Mouse (Mus musculus): ENCODE data around the gene Ccr9. TPM values are rescaled to one million over a fixed set of nuclear protein-coding genes. Genes with fewer than 3 reads are reported as not detected.
A peak's percentile ranks its signal among the peaks of the same experiment; 100 is the strongest.
"Not testable (repeated sequence)": the region's sequence is repeated elsewhere in the genome, so short reads cannot be mapped to it uniquely, and the experiment has no call there.

Ccr9 gene
- polyA plus RNA-seq, 1 experiment from 2014 or later: 0.34 TPM

DNA sequence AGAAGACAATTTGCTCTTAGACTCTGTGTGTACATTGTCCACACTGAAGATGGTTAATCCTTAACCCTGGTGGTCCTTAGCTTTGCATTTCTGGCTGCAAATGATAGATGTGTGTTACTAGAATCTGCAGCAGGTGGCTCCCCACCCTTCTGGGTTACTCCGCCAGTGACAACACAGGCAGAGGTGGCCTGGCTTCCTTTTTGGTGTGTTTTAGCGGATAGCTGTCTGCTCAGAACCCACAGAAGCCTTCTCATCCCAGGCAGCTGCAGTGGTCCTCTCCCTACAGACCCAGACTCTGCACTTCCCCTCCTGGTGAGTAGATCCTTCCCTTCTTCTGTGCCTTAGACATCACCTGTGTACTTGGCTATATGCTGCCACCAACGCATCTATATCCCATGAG is 88.8 kb downstream of the Ccr9 start:
- H3K4me1 ChIP-seq (ENCODE audit: control insufficient read depth, insufficient read depth, low read length): no peaks in the 10 kb centered on the region
- no peak overlapping the region for H3K27ac ChIP-seq (ENCODE audit: low read depth, low read length)
- no peak overlapping the region for H3K9ac ChIP-seq (ENCODE audit: low read length)
- H3K4me3 ChIP-seq (ENCODE audit: low read depth, low read length): no peak overlapping the region
- no peak for DNase-seq (ENCODE audit: low spot score, missing footprints)
- WGBS: 77% methylated on average over 3 of the region's 3 CpGs
- H3K36me3 ChIP-seq (ENCODE audit: control insufficient read depth, insufficient read depth, low read length): no peaks in the 10 kb centered on the region
- H3K27me3 ChIP-seq (ENCODE audit: control insufficient read depth, insufficient read depth, low read length): no peaks in the 10 kb centered on the region
- no peak for ATAC-seq (ENCODE audit: low FRiP score)
- H3K9me3 ChIP-seq (ENCODE audit: control insufficient read depth, low read length): no peaks in the 10 kb centered on the region
- no peak overlapping the region for H3K4me2 ChIP-seq

DNA sequence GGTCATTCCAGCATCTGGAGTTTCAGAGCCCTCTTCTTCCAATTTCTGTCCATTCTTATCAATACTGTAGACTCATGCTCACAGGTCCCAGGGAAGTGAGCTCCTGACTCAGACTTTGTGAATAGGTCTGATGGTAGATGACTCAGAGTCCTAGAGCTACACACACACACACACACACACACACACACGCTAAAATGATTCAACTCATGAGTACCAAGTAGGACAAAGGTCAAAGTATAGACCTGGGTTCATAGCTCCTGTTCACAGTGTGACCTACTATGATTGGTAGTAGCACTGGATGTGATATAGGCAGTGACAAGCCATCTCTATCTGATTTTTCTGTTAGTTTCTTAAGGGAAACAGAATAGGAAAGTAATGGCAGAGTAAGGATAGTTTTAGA is 90.2 kb downstream of the Ccr9 start:
- WGBS: 85% methylated on average over 1 of the region's 1 CpGs
- DNase-seq (ENCODE audit: low spot score, missing footprints) (no peak), ATAC-seq (ENCODE audit: low FRiP score) (no peak)
- no peaks in the 10 kb centered on the region for H3K9me3 ChIP-seq (ENCODE audit: control insufficient read depth, low read length)
- no peak overlapping the region for H3K4me3 ChIP-seq (ENCODE audit: low read depth, low read length)
- H3K36me3 ChIP-seq (ENCODE audit: control insufficient read depth, insufficient read depth, low read length): no peaks in the 10 kb centered on the region
- H3K27me3 ChIP-seq (ENCODE audit: control insufficient read depth, insufficient read depth, low read length): no peaks in the 10 kb centered on the region
- no peaks in the 10 kb centered on the region for H3K4me1 ChIP-seq (ENCODE audit: control insufficient read depth, insufficient read depth, low read length)
- H3K27ac ChIP-seq (ENCODE audit: low read depth, low read length): no peak overlapping the region
- no peak overlapping the region for H3K4me2 ChIP-seq
- H3K9ac ChIP-seq (ENCODE audit: low read length): no peak overlapping the region

GRCm38 (mm10) chr9:123769532-123769931 is 91.3 kb downstream of the Ccr9 start:
- no peak for ATAC-seq (ENCODE audit: low FRiP score)
- 77% methylated on average over 6 of the region's 6 CpGs for WGBS

DNA sequence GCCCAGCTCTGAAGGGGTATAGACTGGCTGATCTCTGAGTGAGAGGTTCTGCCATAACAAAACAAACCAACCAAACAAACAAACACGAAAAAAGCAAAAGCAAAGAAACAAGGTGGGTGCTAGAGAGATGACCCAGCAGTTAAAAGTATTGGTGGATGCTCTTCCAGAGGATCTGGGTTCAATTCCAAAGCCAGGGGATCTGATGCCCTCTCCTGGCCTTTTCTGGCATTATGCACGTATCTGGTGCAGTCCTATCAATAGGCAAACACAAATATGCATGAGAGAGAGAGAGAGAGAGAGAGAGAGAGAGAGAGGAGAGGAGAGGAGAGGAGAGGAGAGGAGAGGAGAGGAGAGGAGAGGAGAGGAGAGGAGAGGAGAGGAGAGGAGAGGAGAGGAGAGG is 95.1 kb downstream of the Ccr9 start:
- H3K9me3 ChIP-seq (ENCODE audit: control insufficient read depth, low read length); H3K4me3 ChIP-seq (ENCODE audit: low read depth, low read length); H3K27ac ChIP-seq (ENCODE audit: low read depth, low read length); H3K36me3 ChIP-seq (ENCODE audit: control insufficient read depth, insufficient read depth, low read length); DNase-seq (ENCODE audit: low spot score, missing footprints); H3K4me2 ChIP-seq; H3K4me1 ChIP-seq (ENCODE audit: control insufficient read depth, insufficient read depth, low read length); H3K9ac ChIP-seq (ENCODE audit: low read length); H3K27me3 ChIP-seq (ENCODE audit: control insufficient read depth, insufficient read depth, low read length); ATAC-seq (ENCODE audit: low FRiP score): not testable (repeated sequence)
- 41% methylated on average over 2 of the region's 2 CpGs for WGBS

More at GRCm38 (mm10) chr9:123769532-123769931, 91.3 kb downstream of the Ccr9 start:
- Histone ChIP-seq H3K27me3 (ENCODE audit: control insufficient read depth, insufficient read depth, low read length) (no peaks in the 10 kb centered on the region), H3K36me3 (ENCODE audit: control insufficient read depth, insufficient read depth, low read length) (no peaks in the 10 kb centered on the region), H3K9ac (ENCODE audit: low read length) (no peak overlapping the region), H3K4me3 (ENCODE audit: low read depth, low read length) (no peak overlapping the region), H3K4me2 (no peak overlapping the region), H3K27ac (ENCODE audit: low read depth, low read length) (no peak overlapping the region), H3K9me3 (ENCODE audit: control insufficient read depth, low read length) (no peaks in the 10 kb centered on the region), H3K4me1 (ENCODE audit: control insufficient read depth, insufficient read depth, low read length) (no peaks in the 10 kb centered on the region)
- DNase-seq (ENCODE audit: low spot score, missing footprints): no peak

DNA sequence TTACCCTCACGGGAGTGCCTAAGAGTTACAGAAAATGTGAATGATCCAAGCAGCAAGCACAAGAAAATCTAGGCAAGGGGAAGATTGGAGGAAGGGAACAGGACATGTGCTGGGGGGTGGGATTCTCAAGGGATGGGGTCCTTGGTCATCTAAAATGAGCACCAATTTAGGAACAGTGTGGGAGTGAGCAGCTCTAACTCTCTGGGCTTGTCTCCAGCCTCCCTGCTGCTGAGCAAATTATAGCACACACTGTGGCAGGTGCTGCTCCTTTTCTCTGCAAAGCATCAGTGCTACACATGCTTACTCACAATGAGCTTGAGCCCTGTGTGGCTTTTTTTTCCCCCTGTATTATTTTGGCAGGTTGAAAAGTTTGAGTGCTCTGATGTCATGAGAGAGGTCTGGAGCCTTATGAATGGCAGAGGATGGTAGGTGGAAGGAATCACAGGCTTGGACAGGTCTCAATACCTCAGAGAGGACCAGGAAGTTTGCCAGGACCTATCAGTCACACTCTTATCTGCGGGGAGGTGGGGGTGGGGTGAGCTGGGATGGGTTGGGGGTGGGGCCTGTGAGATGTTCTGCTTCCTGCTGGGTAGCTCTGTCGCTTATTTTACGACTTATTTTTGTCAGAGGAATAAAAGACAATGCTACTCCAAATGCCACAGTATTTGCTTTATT is 110.8 kb downstream of the Ccr9 start:
- no peak overlapping the region for H3K27ac ChIP-seq (ENCODE audit: low read depth, low read length)
- 83% methylated on average over 4 of the region's 4 CpGs for WGBS
- no peak overlapping the region for H3K4me2 ChIP-seq
- no peak for DNase-seq (ENCODE audit: low spot score, missing footprints)
- peaks cover 7% of the 10 kb centered on the region; the same call in 1 of the 2 replicates for H3K36me3 ChIP-seq (ENCODE audit: control insufficient read depth, insufficient read depth, low read length)
- H3K4me3 ChIP-seq (ENCODE audit: low read depth, low read length): no peak overlapping the region
- H3K9ac ChIP-seq (ENCODE audit: low read length): no peak overlapping the region
- no peaks in the 10 kb centered on the region for H3K4me1 ChIP-seq (ENCODE audit: control insufficient read depth, insufficient read depth, low read length)
- ATAC-seq (ENCODE audit: low FRiP score): no peak
- no peaks in the 10 kb centered on the region for H3K27me3 ChIP-seq (ENCODE audit: control insufficient read depth, insufficient read depth, low read length)
- no peaks in the 10 kb centered on the region for H3K9me3 ChIP-seq (ENCODE audit: control insufficient read depth, low read length)

GRCm38 (mm10) chr9:123796174-123796573 is 117.9 kb downstream of the Ccr9 start:
- no peaks in the 10 kb centered on the region for H3K9me3 ChIP-seq (ENCODE audit: control insufficient read depth, low read length)
- H3K36me3 ChIP-seq (ENCODE audit: control insufficient read depth, insufficient read depth, low read length): peaks cover 6% of the 10 kb centered on the region; the same call in 1 of the 2 replicates
- no peaks in the 10 kb centered on the region for H3K4me1 ChIP-seq (ENCODE audit: control insufficient read depth, insufficient read depth, low read length)
- ATAC-seq (ENCODE audit: low FRiP score): 0 out of 2 replicates have a peak, but pooled peaks have one; percentile 33
- DNase-seq (ENCODE audit: low spot score, missing footprints): peak; percentile 89
- no peak overlapping the region for H3K9ac ChIP-seq (ENCODE audit: low read length)
- H3K4me3 ChIP-seq (ENCODE audit: low read depth, low read length): no peak overlapping the region
- H3K27me3 ChIP-seq (ENCODE audit: control insufficient read depth, insufficient read depth, low read length): no peaks in the 10 kb centered on the region
- no peak overlapping the region for H3K27ac ChIP-seq (ENCODE audit: low read depth, low read length)
- H3K4me2 ChIP-seq: no peak overlapping the region
- 68% methylated on average over 3 of the region's 3 CpGs for WGBS

GRCm38 (mm10) chr9:123801527-123801926 is 123.3 kb downstream of the Ccr9 start:
- no peaks in the 10 kb centered on the region for H3K9me3 ChIP-seq (ENCODE audit: control insufficient read depth, low read length)
- DNase-seq (ENCODE audit: low spot score, missing footprints) (no peak), ATAC-seq (ENCODE audit: low FRiP score) (no peak)
- no peak overlapping the region for H3K4me2 ChIP-seq
- H3K27ac ChIP-seq (ENCODE audit: low read depth, low read length): no peak overlapping the region
- no peaks in the 10 kb centered on the region for H3K4me1 ChIP-seq (ENCODE audit: control insufficient read depth, insufficient read depth, low read length)
- no peaks in the 10 kb centered on the region for H3K36me3 ChIP-seq (ENCODE audit: control insufficient read depth, insufficient read depth, low read length)
- H3K9ac ChIP-seq (ENCODE audit: low read length): no peak overlapping the region
- WGBS: 93% methylated on average over 1 of the region's 1 CpGs
- H3K27me3 ChIP-seq (ENCODE audit: control insufficient read depth, insufficient read depth, low read length): no peaks in the 10 kb centered on the region
- no peak overlapping the region for H3K4me3 ChIP-seq (ENCODE audit: low read depth, low read length)

DNA sequence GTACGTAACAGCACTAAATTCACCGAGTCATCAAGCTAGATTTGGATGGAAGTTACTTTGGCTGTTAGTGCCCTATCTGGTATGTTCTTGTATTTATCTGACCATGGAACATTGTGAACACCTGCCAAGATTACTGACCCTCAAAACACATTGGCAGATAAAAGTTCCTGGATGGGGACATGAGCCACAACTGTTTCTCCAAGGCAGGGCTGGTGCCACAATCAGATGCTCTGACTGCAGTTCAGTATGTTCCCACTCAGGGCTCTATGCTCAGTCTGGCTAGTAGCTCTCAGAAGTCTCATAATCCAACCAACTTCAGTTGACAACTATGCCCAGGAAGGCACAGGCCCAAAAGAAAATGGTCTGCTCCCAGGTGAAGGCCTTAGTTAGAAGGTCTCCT is 124.2 kb downstream of the Ccr9 start:
- Histone ChIP-seq H3K4me1 (ENCODE audit: control insufficient read depth, insufficient read depth, low read length) (no peaks in the 10 kb centered on the region), H3K27me3 (ENCODE audit: control insufficient read depth, insufficient read depth, low read length) (no peaks in the 10 kb centered on the region), H3K36me3 (ENCODE audit: control insufficient read depth, insufficient read depth, low read length) (no peaks in the 10 kb centered on the region), H3K4me3 (ENCODE audit: low read depth, low read length) (no peak overlapping the region), H3K9ac (ENCODE audit: low read length) (no peak overlapping the region), H3K9me3 (ENCODE audit: control insufficient read depth, low read length) (no peaks in the 10 kb centered on the region), H3K4me2 (no peak overlapping the region), H3K27ac (ENCODE audit: low read depth, low read length) (no peak overlapping the region)
- WGBS: 95% methylated on average over 2 of the region's 2 CpGs
- no peak for DNase-seq (ENCODE audit: low spot score, missing footprints)
- no peak for ATAC-seq (ENCODE audit: low FRiP score)

DNA sequence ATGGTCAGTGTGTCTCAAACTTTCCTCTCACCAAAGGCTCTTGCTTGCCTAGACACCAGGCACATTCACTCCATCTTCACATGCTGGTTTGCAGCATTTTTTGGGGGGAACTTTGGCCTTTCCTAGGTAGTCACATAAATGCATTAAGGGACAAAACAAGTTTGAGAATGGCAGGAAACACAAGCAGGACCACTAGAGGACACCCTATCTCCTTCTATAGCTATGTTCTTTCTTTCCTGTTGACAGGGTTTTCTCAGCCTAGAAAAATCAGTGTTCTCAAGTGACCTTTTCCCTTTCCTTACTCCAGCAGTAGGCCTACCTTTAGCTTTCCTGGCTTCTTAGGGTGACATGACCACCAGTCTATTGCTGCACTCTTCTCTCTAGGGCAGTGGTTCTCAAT is 124.7 kb downstream of the Ccr9 start:
- H3K9ac ChIP-seq (ENCODE audit: low read length): no peak overlapping the region
- ATAC-seq (ENCODE audit: low FRiP score) (no peak), DNase-seq (ENCODE audit: low spot score, missing footprints) (no peak)
- no peak overlapping the region for H3K27ac ChIP-seq (ENCODE audit: low read depth, low read length)
- H3K27me3 ChIP-seq (ENCODE audit: control insufficient read depth, insufficient read depth, low read length): no peaks in the 10 kb centered on the region
- no peaks in the 10 kb centered on the region for H3K4me1 ChIP-seq (ENCODE audit: control insufficient read depth, insufficient read depth, low read length)
- H3K4me3 ChIP-seq (ENCODE audit: low read depth, low read length): no peak overlapping the region
- H3K36me3 ChIP-seq (ENCODE audit: control insufficient read depth, insufficient read depth, low read length): no peaks in the 10 kb centered on the region
- H3K4me2 ChIP-seq: no peak overlapping the region
- no peaks in the 10 kb centered on the region for H3K9me3 ChIP-seq (ENCODE audit: control insufficient read depth, low read length)

Data from midbrain, embryonic 11.5 days (tissue).